Mouse (Mus musculus) midbrain, embryonic 12.5 days (tissue): ENCODE measurements around the gene Gm49383. TPM values are rescaled to one million over a fixed set of nuclear protein-coding genes. Genes with fewer than 3 reads are reported as not detected.

Source experiments
- ATAC-seq: fragments of 200-750 bp; cut with Nextera tagmentation; 2 replicates; pipeline ENCODE4 v1.8.0; 2017; ENCODE audit warnings: low read depth, moderate TSS enrichment, moderate library complexity; ENCODE audit not compliant: low FRiP score
- H3K27ac ChIP-seq: fragments of 300-500 bp; sonication (generic); replicated peaks from 2 replicates; pipeline ENCODE4 v1.5.1; 2016; ENCODE audit warnings: mild to moderate bottlenecking
- H3K27me3 ChIP-seq: fragments of 300-500 bp; sonication (generic); 2 replicates; pipeline ENCODE4 v1.6.1; 2016; ENCODE audit warnings: mild to moderate bottlenecking
- H3K36me3 ChIP-seq: fragments of 300-500 bp; sonication (generic); 2 replicates; pipeline ENCODE4 v1.6.1; 2016
- H3K4me1 ChIP-seq: fragments of 300-500 bp; sonication (generic); 2 replicates; pipeline ENCODE4 v1.6.1; 2016
- H3K4me2 ChIP-seq: fragments of 300-500 bp; sonication (generic); replicated peaks from 2 replicates; pipeline ENCODE4 v1.6.1; 2016; ENCODE audit warnings: mild to moderate bottlenecking, moderate library complexity
- H3K4me3 ChIP-seq: fragments of 300-500 bp; sonication (generic); 2 replicates; pipeline ENCODE4 v1.5.1; 2016; ENCODE audit warnings: mild to moderate bottlenecking
- H3K9ac ChIP-seq: fragments of 300-500 bp; sonication (generic); replicated peaks from 2 replicates; pipeline ENCODE4 v1.6.1; 2016; ENCODE audit warnings: mild to moderate bottlenecking, moderate library complexity
- H3K9me3 ChIP-seq: fragments of 300-500 bp; sonication (generic); 2 replicates; pipeline ENCODE4 v1.6.1; 2016; ENCODE audit warnings: mild to moderate bottlenecking
- WGBS: fragments of 180-500 bp; shearing (Covaris S2); methylation state at CpG from one replicate; pipeline ENCODE4 v1.1.7; 2016; 5-methylcytosine and 5-hydroxymethylcytosine counted together
- polyA plus RNA-seq: library from polyadenylated mRNA; unstranded; fragments of >200 nt; fragmentation: Nextera tagmentation; extraction: Ambion mirVana; gene quantifications from 2 replicates; pipeline ENCODE4 v1.2.1, GENCODE M21; 2016

Gm49383 gene
- 27.5 and 28.1 TPM in 2 replicates for polyA plus RNA-seq

- Histone ChIP-seq H3K27me3 (no peaks in the 10 kb centered on the region), H3K36me3 (peaks cover 19% of the 10 kb centered on the region), H3K4me3 (peak within 1 kb of the TSS; percentile 95), H3K4me1 (peaks cover 26% of the 10 kb centered on the region), H3K27ac (peak within 1 kb of the TSS; percentile 93), H3K4me2 (peak within 1 kb of the TSS; percentile 97), H3K9me3 (no peaks in the 10 kb centered on the region), H3K9ac (peak within 1 kb of the TSS; percentile 84)
- WGBS, result under 1% methylated on average over 72 of the region's 75 CpGs
- ATAC-seq, result peak; percentile 86
Measured at GRCm38 (mm10) chr12:69196444-69197377, at the start of gene Gm49383. Gene Gm49383 (minus strand): TSS chr12:69197104.

- WGBS, result under 1% methylated on average over 61 of the region's 64 CpGs
- H3K27ac ChIP-seq, result peak overlapping the region; percentile 78
- H3K4me3 ChIP-seq, result peak overlapping the region; percentile 73
- no peaks in the 10 kb centered on the region for H3K27me3 ChIP-seq
- H3K9ac ChIP-seq, result peak overlapping the region; percentile 85
- no peaks in the 10 kb centered on the region for H3K4me1 ChIP-seq
- H3K4me2 ChIP-seq, result peak overlapping the region; percentile 62
- H3K36me3 ChIP-seq, result no peaks in the 10 kb centered on the region
- no peaks in the 10 kb centered on the region for H3K9me3 ChIP-seq
- ATAC-seq, result peak; percentile 97
Measured at GRCm38 (mm10) chr12:69241771-69242431, 45.0 kb upstream of the Gm49383 start.

GRCm38 (mm10) chr12:69241405-69241770, 44.5 kb upstream of the Gm49383 start:
- H3K27me3 ChIP-seq, result no peaks in the 10 kb centered on the region
- H3K9me3 ChIP-seq, result no peaks in the 10 kb centered on the region
- H3K27ac ChIP-seq, result peak overlapping the region; percentile 78
- WGBS, result 0% methylated on average over 3 of the region's 3 CpGs
- no peaks in the 10 kb centered on the region for H3K4me1 ChIP-seq
- peak overlapping the region; percentile 73 for H3K4me3 ChIP-seq
- peak overlapping the region; percentile 85 for H3K9ac ChIP-seq
- ATAC-seq, result no peak
- H3K36me3 ChIP-seq, result no peaks in the 10 kb centered on the region
- peak overlapping the region; percentile 62 for H3K4me2 ChIP-seq

GRCm38 (mm10) chr12:69240876-69241275, 44.0 kb upstream of the Gm49383 start, which contains the start of gene Klhdc1:
Gene Klhdc1 (plus strand): TSS chr12:69241176.
- ATAC-seq, result no peak
- Histone ChIP-seq H3K36me3 (no peaks in the 10 kb centered on the region), H3K9ac (peak within 1 kb of the TSS; percentile 85), H3K4me2 (peak within 1 kb of the TSS; percentile 62), H3K27me3 (no peaks in the 10 kb centered on the region), H3K27ac (peak within 1 kb of the TSS; percentile 78), H3K9me3 (no peaks in the 10 kb centered on the region), H3K4me3 (peak within 1 kb of the TSS; percentile 73), H3K4me1 (no peaks in the 10 kb centered on the region)
- 74% methylated on average over 6 of the region's 6 CpGs for WGBS

- Histone ChIP-seq H3K4me1 (no peaks in the 10 kb centered on the region), H3K9me3 (no peaks in the 10 kb centered on the region), H3K4me3 (no peak overlapping the region), H3K27me3 (no peaks in the 10 kb centered on the region), H3K9ac (no peak overlapping the region), H3K36me3 (no peaks in the 10 kb centered on the region), H3K4me2 (no peak overlapping the region), H3K27ac (no peak overlapping the region)
- no peak for ATAC-seq
- 40% methylated on average over 3 of the region's 3 CpGs for WGBS
Measured at GRCm38 (mm10) chr12:69238284-69238683, 41.4 kb upstream of the Gm49383 start.

GRCm38 (mm10) chr12:69235782-69236181, 38.9 kb upstream of the Gm49383 start:
- WGBS, result 94% methylated on average over 6 of the region's 6 CpGs
- H3K36me3 ChIP-seq, result no peaks in the 10 kb centered on the region
- H3K9ac ChIP-seq, result no peak overlapping the region
- H3K27me3 ChIP-seq, result no peaks in the 10 kb centered on the region
- no peaks in the 10 kb centered on the region for H3K9me3 ChIP-seq
- no peak overlapping the region for H3K4me3 ChIP-seq
- no peak overlapping the region for H3K4me2 ChIP-seq
- H3K4me1 ChIP-seq, result no peaks in the 10 kb centered on the region
- ATAC-seq, result no peak
- H3K27ac ChIP-seq, result no peak overlapping the region

- Histone ChIP-seq H3K27me3 (no peaks in the 10 kb centered on the region), H3K4me3 (no peak overlapping the region), H3K27ac (no peak overlapping the region), H3K36me3 (no peaks in the 10 kb centered on the region), H3K4me1 (peaks cover 10% of the 10 kb centered on the region; the same call in 1 of the 2 replicates), H3K9ac (no peak overlapping the region), H3K4me2 (no peak overlapping the region), H3K9me3 (no peaks in the 10 kb centered on the region)
- WGBS, result 65% methylated on average over 2 of the region's 2 CpGs
- no peak for ATAC-seq
Measured at GRCm38 (mm10) chr12:69229251-69229650, 32.3 kb upstream of the Gm49383 start.

- under 1% methylated on average over 37 of the region's 37 CpGs for WGBS
- Histone ChIP-seq H3K27ac (0 out of 2 replicates have a peak within 1 kb of the TSS, but pooled peaks have one; percentile 39), H3K4me2 (peak within 1 kb of the TSS; percentile 58), H3K9ac (peak within 1 kb of the TSS; percentile 60), H3K4me1 (peaks cover 10% of the 10 kb centered on the region; the same call in 1 of the 2 replicates), H3K36me3 (no peaks in the 10 kb centered on the region), H3K9me3 (no peaks in the 10 kb centered on the region), H3K4me3 (peak within 1 kb of the TSS; percentile 70), H3K27me3 (no peaks in the 10 kb centered on the region)
- peak; percentile 94 for ATAC-seq
Measured at GRCm38 (mm10) chr12:69227776-69228466, 31.0 kb upstream of the Gm49383 start, which contains the start of gene Pole2. Gene Pole2 (minus strand): TSS chr12:69228195.

GRCm38 (mm10) chr12:69220613-69221277, 23.8 kb upstream of the Gm49383 start:
- H3K36me3 ChIP-seq, result peaks cover 25% of the 10 kb centered on the region; the same call in 1 of the 2 replicates
- no peak overlapping the region for H3K9ac ChIP-seq
- H3K4me2 ChIP-seq, result no peak overlapping the region
- 88% methylated on average over 19 of the region's 19 CpGs for WGBS
- H3K4me1 ChIP-seq, result no peaks in the 10 kb centered on the region
- no peak overlapping the region for H3K4me3 ChIP-seq
- no peak for ATAC-seq
- no peaks in the 10 kb centered on the region for H3K27me3 ChIP-seq
- no peaks in the 10 kb centered on the region for H3K9me3 ChIP-seq
- H3K27ac ChIP-seq, result no peak overlapping the region

- Histone ChIP-seq H3K36me3 (peaks cover 54% of the 10 kb centered on the region), H3K27ac (no peak overlapping the region), H3K4me1 (no peaks in the 10 kb centered on the region), H3K4me2 (no peak overlapping the region), H3K9ac (no peak overlapping the region), H3K4me3 (no peak overlapping the region), H3K9me3 (no peaks in the 10 kb centered on the region), H3K27me3 (no peaks in the 10 kb centered on the region)
- WGBS, result 95% methylated on average over 7 of the region's 7 CpGs
- no peak for ATAC-seq
Measured at GRCm38 (mm10) chr12:69216587-69216986, 19.7 kb upstream of the Gm49383 start.
